Mouse (Mus musculus) limb, embryonic 10.5 days (tissue): ENCODE results near the gene Trpm1. TPM values are rescaled to one million over a fixed set of nuclear protein-coding genes. Genes with fewer than 3 reads are reported as not detected.
"Not testable (repeated sequence)": the region's sequence is repeated elsewhere in the genome, so short reads cannot be mapped to it uniquely, and the experiment has no call there.

Experiments used
- DNase-seq: peaks from one replicate; pipeline ENCODE4 v3.0.0-alpha.2; 2017; ENCODE audit warnings: low spot score
- H3K27ac ChIP-seq: fragments of 300-500 bp; sonication (generic); 2 replicates; pipeline ENCODE4 v1.5.1; 2016; ENCODE audit warnings: mild to moderate bottlenecking
- H3K27me3 ChIP-seq: fragments of 300-500 bp; sonication (generic); 2 replicates; pipeline ENCODE4 v1.6.1; 2016; ENCODE audit warnings: low read depth, mild to moderate bottlenecking; ENCODE audit not compliant: poor library complexity, severe bottlenecking
- H3K36me3 ChIP-seq: fragments of 300-500 bp; sonication (generic); 2 replicates; pipeline ENCODE4 v1.6.1; 2016; ENCODE audit warnings: mild to moderate bottlenecking, moderate library complexity
- H3K4me1 ChIP-seq: fragments of 300-500 bp; sonication (generic); 2 replicates; pipeline ENCODE4 v1.6.1; 2016
- H3K4me3 ChIP-seq: fragments of 300-500 bp; sonication (generic); 2 replicates; pipeline ENCODE4 v1.5.1; 2016; ENCODE audit warnings: mild to moderate bottlenecking, moderate library complexity
- H3K9me3 ChIP-seq: fragments of 300-500 bp; sonication (generic); replicated peaks from 2 replicates; pipeline ENCODE4 v1.6.1; 2016; ENCODE audit warnings: mild to moderate bottlenecking
- WGBS: fragments of 180-500 bp; shearing (Covaris S2); methylation state at CpG from one replicate; pipeline ENCODE4 v1.1.7; 2016; 5-methylcytosine and 5-hydroxymethylcytosine counted together
- polyA plus RNA-seq: library from polyadenylated mRNA; unstranded; fragments of >200 nt; fragmentation: Nextera tagmentation; extraction: Ambion mirVana; gene quantifications from 2 replicates; pipeline ENCODE4 v1.2.1, GENCODE M21; 2016

Gene Trpm1
- 3.6 TPM in 2 replicates for polyA plus RNA-seq

- no peaks in the 10 kb centered on the region for H3K4me1 ChIP-seq
- WGBS = 89% methylated on average over 2 of the region's 2 CpGs
- H3K36me3 ChIP-seq = no peaks in the 10 kb centered on the region
- H3K9me3 ChIP-seq = no peaks in the 10 kb centered on the region
- H3K27me3 ChIP-seq = no peaks in the 10 kb centered on the region
- no peak for DNase-seq
- no peak within 1 kb of the TSS for H3K27ac ChIP-seq
- no peak within 1 kb of the TSS for H3K4me3 ChIP-seq
Measured at GRCm38 (mm10) chr7:64153535-64153934, at the start of gene Trpm1. TSS of gene Trpm1 (plus strand) at chr7:64153835.

- no peaks in the 10 kb centered on the region for H3K36me3 ChIP-seq
- no peak for DNase-seq
Measured at GRCm38 (mm10) chr7:64122131-64122715, 31.4 kb upstream of the Trpm1 start.

GRCm38 (mm10) chr7:64123721-64124120 is 29.9 kb upstream of the Trpm1 start:
- no peaks in the 10 kb centered on the region for H3K9me3 ChIP-seq
- WGBS = 86% methylated on average over 4 of the region's 4 CpGs
- no peaks in the 10 kb centered on the region for H3K36me3 ChIP-seq
- H3K4me3 ChIP-seq = no peak overlapping the region
- H3K27ac ChIP-seq = no peak overlapping the region
- no peaks in the 10 kb centered on the region for H3K27me3 ChIP-seq
- no peaks in the 10 kb centered on the region for H3K4me1 ChIP-seq
- no peak for DNase-seq

More at GRCm38 (mm10) chr7:64122131-64122715, 31.4 kb upstream of the Trpm1 start:
- H3K27me3 ChIP-seq = no peaks in the 10 kb centered on the region
- 92% methylated on average over 9 of the region's 9 CpGs for WGBS
- no peaks in the 10 kb centered on the region for H3K4me1 ChIP-seq
- no peaks in the 10 kb centered on the region for H3K9me3 ChIP-seq
- H3K27ac ChIP-seq = no peak overlapping the region
- H3K4me3 ChIP-seq = no peak overlapping the region

- not testable (repeated sequence) for DNase-seq, H3K4me3 ChIP-seq, H3K4me1 ChIP-seq, H3K36me3 ChIP-seq, H3K27me3 ChIP-seq, H3K9me3 ChIP-seq, H3K27ac ChIP-seq
- 93% methylated on average over 9 of the region's 9 CpGs for WGBS
Measured at GRCm38 (mm10) chr7:64125994-64126393, 27.6 kb upstream of the Trpm1 start.

GRCm38 (mm10) chr7:64139866-64140265 is 13.8 kb upstream of the Trpm1 start:
- no peak overlapping the region for H3K4me3 ChIP-seq
- no peak for DNase-seq
- H3K9me3 ChIP-seq = no peaks in the 10 kb centered on the region
- no peak overlapping the region for H3K27ac ChIP-seq
- H3K4me1 ChIP-seq = peaks cover 3% of the 10 kb centered on the region; the same call in 1 of the 2 replicates
- WGBS = 67% methylated on average over 2 of the region's 2 CpGs
- H3K27me3 ChIP-seq = no peaks in the 10 kb centered on the region
- H3K36me3 ChIP-seq = no peaks in the 10 kb centered on the region

- 92% methylated on average over 19 of the region's 19 CpGs for WGBS
- Histone ChIP-seq H3K36me3 (no peaks in the 10 kb centered on the region), H3K4me3 (no peak overlapping the region), H3K27me3 (no peaks in the 10 kb centered on the region), H3K9me3 (no peaks in the 10 kb centered on the region), H3K4me1 (peaks cover 3% of the 10 kb centered on the region; the same call in 1 of the 2 replicates), H3K27ac (no peak overlapping the region)
- no peak for DNase-seq
Measured at GRCm38 (mm10) chr7:64141301-64142032, 12.2 kb upstream of the Trpm1 start.

- no peaks in the 10 kb centered on the region for H3K9me3 ChIP-seq
- DNase-seq = no peak
- no peak overlapping the region for H3K27ac ChIP-seq
- no peak overlapping the region for H3K4me3 ChIP-seq
- 84% methylated on average over 2 of the region's 2 CpGs for WGBS
- no peaks in the 10 kb centered on the region for H3K4me1 ChIP-seq
- no peaks in the 10 kb centered on the region for H3K27me3 ChIP-seq
- H3K36me3 ChIP-seq = no peaks in the 10 kb centered on the region
Measured at GRCm38 (mm10) chr7:64149337-64149736, 4.3 kb upstream of the Trpm1 start.

GRCm38 (mm10) chr7:64149747-64150146 is 3.9 kb upstream of the Trpm1 start:
- Histone ChIP-seq H3K4me1 (no peaks in the 10 kb centered on the region), H3K9me3 (no peaks in the 10 kb centered on the region), H3K27me3 (no peaks in the 10 kb centered on the region), H3K36me3 (no peaks in the 10 kb centered on the region), H3K4me3 (no peak overlapping the region), H3K27ac (no peak overlapping the region)
- no peak for DNase-seq
- WGBS = 55% methylated on average over 2 of the region's 2 CpGs

GRCm38 (mm10) chr7:64150436-64151080 is 3.1 kb upstream of the Trpm1 start:
- DNase-seq = no peak
- H3K27me3 ChIP-seq = no peaks in the 10 kb centered on the region
- 82% methylated on average over 6 of the region's 6 CpGs for WGBS
- no peaks in the 10 kb centered on the region for H3K9me3 ChIP-seq
- no peak overlapping the region for H3K27ac ChIP-seq
- no peaks in the 10 kb centered on the region for H3K36me3 ChIP-seq
- no peaks in the 10 kb centered on the region for H3K4me1 ChIP-seq
- H3K4me3 ChIP-seq = no peak overlapping the region

- H3K4me3 ChIP-seq = peak overlapping the region; percentile 15; the same call in 1 of the 2 replicates
- 73% methylated on average over 4 of the region's 4 CpGs for WGBS
- peaks cover 10% of the 10 kb centered on the region for H3K4me1 ChIP-seq
- DNase-seq = no peak
- no peaks in the 10 kb centered on the region for H3K9me3 ChIP-seq
- H3K27me3 ChIP-seq = no peaks in the 10 kb centered on the region
- no peak overlapping the region for H3K27ac ChIP-seq
- no peaks in the 10 kb centered on the region for H3K36me3 ChIP-seq
Measured at GRCm38 (mm10) chr7:64155226-64155625, 1.6 kb downstream of the Trpm1 start.

- no peaks in the 10 kb centered on the region for H3K27me3 ChIP-seq
- no peaks in the 10 kb centered on the region for H3K36me3 ChIP-seq
- H3K27ac ChIP-seq = no peak overlapping the region
- H3K4me1 ChIP-seq = peaks cover 10% of the 10 kb centered on the region
- 20% methylated on average over 10 of the region's 10 CpGs for WGBS
- peak overlapping the region; percentile 15; the same call in 1 of the 2 replicates for H3K4me3 ChIP-seq
- H3K9me3 ChIP-seq = no peaks in the 10 kb centered on the region
- peak; percentile 50 for DNase-seq
Measured at GRCm38 (mm10) chr7:64155687-64156086, 2.1 kb downstream of the Trpm1 start.

GRCm38 (mm10) chr7:64156271-64156911 is 2.8 kb downstream of the Trpm1 start:
- DNase-seq = no peak
- no peaks in the 10 kb centered on the region for H3K9me3 ChIP-seq
- WGBS = 80% methylated on average over 5 of the region's 5 CpGs

More at GRCm38 (mm10) chr7:64156271-64156911, 2.8 kb downstream of the Trpm1 start:
- no peaks in the 10 kb centered on the region for H3K27me3 ChIP-seq
- no peak overlapping the region for H3K4me3 ChIP-seq
- no peak overlapping the region for H3K27ac ChIP-seq
- H3K36me3 ChIP-seq = no peaks in the 10 kb centered on the region
- H3K4me1 ChIP-seq = peaks cover 10% of the 10 kb centered on the region
